Mouse (Mus musculus): Measurements from ENCODE around the gene Nol9. TPM values are rescaled to one million over a fixed set of nuclear protein-coding genes. Genes with fewer than 3 reads are reported as not detected.

The Nol9 gene
- polyA plus RNA-seq, 1 experiment from 2014 or later: 33.5 TPM

- Histone ChIP-seq H3K9ac (no peak overlapping the region; the same call in 1 of the 2 replicates), H3K4me1 (peaks cover 25% of the 10 kb centered on the region), H3K27ac (no peak overlapping the region), H3K9me3 (no peaks in the 10 kb centered on the region), H3K4me3 (peak overlapping the region; percentile 7; the same call in 1 of the 2 replicates), H3K27me3 (replicated peaks) (peaks cover 3% of the 10 kb centered on the region; the same call in 1 of the 2 replicates), H3K36me3 (no peaks in the 10 kb centered on the region), H3K4me2 (replicated peaks) (peak overlapping the region; percentile 93)
- 33% methylated on average over 4 of the region's 4 CpGs for WGBS
- no peak for ATAC-seq (ENCODE audit: low FRiP score, low read depth)
These were observed 49.0 kb downstream of the Nol9 start for GRCm38 (mm10) chr4:152088133-152088532.

- H3K36me3 ChIP-seq: no peaks in the 10 kb centered on the region
- no peak for ATAC-seq (ENCODE audit: low FRiP score, low read depth)
- H3K27ac ChIP-seq: no peak overlapping the region
- peak overlapping the region; percentile 93 for H3K4me2 ChIP-seq (replicated peaks)
- H3K4me1 ChIP-seq: peaks cover 25% of the 10 kb centered on the region
- H3K4me3 ChIP-seq: peak overlapping the region; percentile 7; the same call in 1 of the 2 replicates
- no peak overlapping the region; the same call in 1 of the 2 replicates for H3K9ac ChIP-seq
- H3K27me3 ChIP-seq (replicated peaks): peaks cover 3% of the 10 kb centered on the region; the same call in 1 of the 2 replicates
- no peaks in the 10 kb centered on the region for H3K9me3 ChIP-seq
- 51% methylated on average over 8 of the region's 8 CpGs for WGBS
These were observed 49.5 kb downstream of the Nol9 start for GRCm38 (mm10) chr4:152088556-152089120.

- no peak overlapping the region for H3K4me3 ChIP-seq
- no peaks in the 10 kb centered on the region for H3K36me3 ChIP-seq
- peaks cover 3% of the 10 kb centered on the region; the same call in 1 of the 2 replicates for H3K27me3 ChIP-seq (replicated peaks)
- no peak overlapping the region for H3K9ac ChIP-seq
- H3K4me1 ChIP-seq: peaks cover 25% of the 10 kb centered on the region
- no peak overlapping the region for H3K4me2 ChIP-seq (replicated peaks)
- H3K27ac ChIP-seq: no peak overlapping the region
- ATAC-seq (ENCODE audit: low FRiP score, low read depth): no peak
- 87% methylated on average over 9 of the region's 9 CpGs for WGBS
- H3K9me3 ChIP-seq: no peaks in the 10 kb centered on the region
These were observed 51.1 kb downstream of the Nol9 start for GRCm38 (mm10) chr4:152090191-152090590.

GRCm38 (mm10) chr4:152092751-152093293 lies 53.7 kb downstream of the Nol9 start:
- no peaks in the 10 kb centered on the region; the same call in none of the 2 replicates for H3K27me3 ChIP-seq (replicated peaks)

GRCm38 (mm10) chr4:152094233-152094632 lies 55.1 kb downstream of the Nol9 start:
- Histone ChIP-seq H3K9ac (no peak overlapping the region), H3K27ac (no peak overlapping the region), H3K9me3 (no peaks in the 10 kb centered on the region), H3K36me3 (no peaks in the 10 kb centered on the region), H3K4me2 (replicated peaks) (no peak overlapping the region), H3K4me3 (no peak overlapping the region), H3K4me1 (peaks cover 11% of the 10 kb centered on the region), H3K27me3 (replicated peaks) (no peaks in the 10 kb centered on the region; the same call in 1 of the 2 replicates)
- WGBS: 91% methylated on average over 12 of the region's 12 CpGs
- no peak for ATAC-seq (ENCODE audit: low FRiP score, low read depth)

More at GRCm38 (mm10) chr4:152092751-152093293, 53.7 kb downstream of the Nol9 start:
- Histone ChIP-seq H3K4me3 (no peak overlapping the region), H3K4me1 (peaks cover 18% of the 10 kb centered on the region), H3K27ac (no peak overlapping the region), H3K9ac (no peak overlapping the region), H3K36me3 (no peaks in the 10 kb centered on the region), H3K4me2 (replicated peaks) (no peak overlapping the region), H3K9me3 (no peaks in the 10 kb centered on the region)
- no peak for ATAC-seq (ENCODE audit: low FRiP score, low read depth)
- WGBS: 65% methylated on average over 8 of the region's 8 CpGs

GRCm38 (mm10) chr4:152095937-152096910 lies 57.1 kb downstream of the Nol9 start:
- Histone ChIP-seq H3K4me3 (no peak overlapping the region), H3K4me2 (replicated peaks) (peak overlapping the region; percentile 10), H3K9me3 (no peaks in the 10 kb centered on the region), H3K9ac (peak overlapping the region; percentile 40), H3K4me1 (peaks cover 11% of the 10 kb centered on the region), H3K36me3 (no peaks in the 10 kb centered on the region), H3K27me3 (replicated peaks) (no peaks in the 10 kb centered on the region; the same call in 1 of the 2 replicates), H3K27ac (no peak overlapping the region)
- WGBS: 21% methylated on average over 27 of the region's 27 CpGs
- ATAC-seq (ENCODE audit: low FRiP score, low read depth): no peak

- WGBS: 51% methylated on average over 6 of the region's 6 CpGs
- H3K9me3 ChIP-seq: no peaks in the 10 kb centered on the region
- H3K27ac ChIP-seq: no peak overlapping the region
- peak overlapping the region; percentile 40 for H3K9ac ChIP-seq
- peaks cover 11% of the 10 kb centered on the region for H3K4me1 ChIP-seq
- no peak for ATAC-seq (ENCODE audit: low FRiP score, low read depth)
- no peak overlapping the region for H3K4me3 ChIP-seq
- no peaks in the 10 kb centered on the region; the same call in 1 of the 2 replicates for H3K27me3 ChIP-seq (replicated peaks)
- H3K36me3 ChIP-seq: no peaks in the 10 kb centered on the region
- peak overlapping the region; percentile 10; the same call in 1 of the 2 replicates for H3K4me2 ChIP-seq (replicated peaks)
These were observed 57.8 kb downstream of the Nol9 start for GRCm38 (mm10) chr4:152096927-152097326.

GRCm38 (mm10) chr4:152097911-152098799 lies 59.0 kb downstream of the Nol9 start:
- Histone ChIP-seq H3K9ac (no peak overlapping the region), H3K27ac (no peak overlapping the region), H3K9me3 (no peaks in the 10 kb centered on the region), H3K4me1 (peaks cover 7% of the 10 kb centered on the region), H3K36me3 (0 out of 2 replicates have a peak, but pooled peaks cover under 1% of the 10 kb centered on the region), H3K4me2 (replicated peaks) (peak overlapping the region; percentile 12; the same call in 1 of the 2 replicates), H3K27me3 (replicated peaks) (no peaks in the 10 kb centered on the region; the same call in 1 of the 2 replicates), H3K4me3 (no peak overlapping the region)
- 33% methylated on average over 11 of the region's 11 CpGs for WGBS
- no peak for ATAC-seq (ENCODE audit: low FRiP score, low read depth)

- no peak overlapping the region for H3K4me3 ChIP-seq
- no peaks in the 10 kb centered on the region for H3K9me3 ChIP-seq
- H3K27ac ChIP-seq: no peak overlapping the region
- H3K27me3 ChIP-seq (replicated peaks): no peaks in the 10 kb centered on the region; the same call in 1 of the 2 replicates
- no peak for ATAC-seq (ENCODE audit: low FRiP score, low read depth)
- peaks cover 7% of the 10 kb centered on the region for H3K4me1 ChIP-seq
- WGBS: 87% methylated on average over 11 of the region's 11 CpGs
- no peak overlapping the region for H3K9ac ChIP-seq
- H3K4me2 ChIP-seq (replicated peaks): no peak overlapping the region
- peaks cover 12% of the 10 kb centered on the region for H3K36me3 ChIP-seq
These were observed 61.4 kb downstream of the Nol9 start for GRCm38 (mm10) chr4:152100541-152100940.

- no peak overlapping the region for H3K4me3 ChIP-seq
- H3K9ac ChIP-seq: no peak overlapping the region
- H3K27me3 ChIP-seq (replicated peaks): peaks cover 2% of the 10 kb centered on the region
- peaks cover 7% of the 10 kb centered on the region for H3K4me1 ChIP-seq
- H3K9me3 ChIP-seq: no peaks in the 10 kb centered on the region
- ATAC-seq (ENCODE audit: low FRiP score, low read depth): no peak
- peaks cover 12% of the 10 kb centered on the region for H3K36me3 ChIP-seq
- WGBS: 82% methylated on average over 7 of the region's 7 CpGs
- H3K27ac ChIP-seq: no peak overlapping the region
- H3K4me2 ChIP-seq (replicated peaks): no peak overlapping the region
These were observed 62.0 kb downstream of the Nol9 start for GRCm38 (mm10) chr4:152101081-152101653.

GRCm38 (mm10) chr4:152101921-152102320 lies 62.8 kb downstream of the Nol9 start:
- Histone ChIP-seq H3K27ac (no peak overlapping the region), H3K4me2 (replicated peaks) (no peak overlapping the region), H3K27me3 (replicated peaks) (peaks cover 6% of the 10 kb centered on the region), H3K4me3 (no peak overlapping the region), H3K9ac (no peak overlapping the region), H3K36me3 (peaks cover 12% of the 10 kb centered on the region), H3K4me1 (peaks cover 7% of the 10 kb centered on the region), H3K9me3 (no peaks in the 10 kb centered on the region)
- 95% methylated on average over 16 of the region's 16 CpGs for WGBS
- no peak for ATAC-seq (ENCODE audit: low FRiP score, low read depth)
